Mouse (Mus musculus) brown adipose tissue, adult 24 weeks (tissue): ENCODE results near the gene Carmil1. TPM values are rescaled to one million over a fixed set of nuclear protein-coding genes. Genes with fewer than 3 reads are reported as not detected.

Source experiments
- H3K27ac ChIP-seq: fragments of 200-500 bp; replicated peaks from 2 replicates; pipeline ENCODE4 v1.5.1; 2012; ENCODE audit warnings: low read depth, mild to moderate bottlenecking, low read length
- H3K4me1 ChIP-seq: fragments of 200-500 bp; 2 replicates; pipeline ENCODE4 v1.6.1; 2012; ENCODE audit warnings: low read length, mixed read lengths; ENCODE audit not compliant: control insufficient read depth, insufficient read depth, insufficient read length
- H3K4me3 ChIP-seq: fragments of 200-500 bp; 2 replicates; pipeline ENCODE4 v1.5.1; 2012; ENCODE audit warnings: low read depth, mild to moderate bottlenecking, low read length, moderate library complexity; ENCODE audit not compliant: insufficient read depth
- polyA plus RNA-seq: library from polyadenylated mRNA; stranded (reverse); fragments of >200 nt; gene quantifications from 2 replicates; pipeline ENCODE4 v1.2.4, GENCODE M21; 2012; ENCODE audit not compliant: missing spikeins, insufficient read depth, insufficient read length

Gene Carmil1
- polyA plus RNA-seq, 1 experiment = 4.8 TPM

DNA sequence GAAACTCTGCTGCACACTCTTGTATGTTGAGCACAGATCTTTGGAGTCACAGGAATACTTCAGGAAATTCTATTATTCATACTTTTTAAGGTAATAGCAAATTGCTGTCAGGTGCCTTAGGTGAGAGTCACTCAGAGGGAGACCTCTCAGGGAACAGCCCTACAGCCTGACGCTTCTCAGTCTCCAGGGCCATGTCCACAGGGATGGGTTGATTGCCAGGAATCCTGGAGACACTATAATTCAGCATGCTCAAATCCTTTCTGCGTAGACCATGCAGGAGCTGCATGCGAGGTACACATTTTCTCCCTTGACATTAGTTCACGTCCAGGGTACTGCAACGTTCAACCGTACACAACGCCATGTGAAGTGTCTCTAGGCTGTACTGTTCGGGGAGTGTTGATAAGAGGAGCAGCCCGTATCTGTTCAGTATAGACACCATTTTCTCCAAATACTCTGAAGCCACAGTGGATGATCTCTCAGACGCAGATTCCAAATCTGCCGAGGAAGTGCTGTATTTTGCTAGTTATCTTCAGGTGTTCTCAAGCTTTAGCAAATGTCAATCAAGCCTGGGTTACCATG lies 180.0 kb downstream of the Carmil1 start:
- Histone ChIP-seq H3K27ac (no peak overlapping the region), H3K4me3 (no peak overlapping the region), H3K4me1 (no peaks in the 10 kb centered on the region)

DNA sequence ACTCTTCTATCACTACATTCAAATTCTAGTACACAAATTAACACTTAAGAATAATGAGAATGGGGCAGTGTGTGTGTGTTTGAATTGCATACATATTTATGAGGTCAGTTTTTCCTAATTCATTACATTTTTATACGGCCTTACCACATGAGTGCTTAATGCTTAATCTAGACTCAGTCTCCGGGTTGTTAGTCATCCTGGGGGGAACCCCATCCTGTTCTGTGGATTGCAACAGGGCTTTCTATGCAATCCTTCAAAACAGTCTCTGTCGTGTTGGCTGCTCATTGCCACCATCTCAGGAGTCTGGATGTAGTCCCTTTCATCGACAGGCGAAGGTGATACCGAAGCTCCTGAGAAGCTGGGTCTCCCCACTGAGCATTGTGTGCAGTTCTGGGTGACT lies 184.0 kb downstream of the Carmil1 start:
- Histone ChIP-seq H3K4me3 (no peak overlapping the region), H3K27ac (no peak overlapping the region), H3K4me1 (no peaks in the 10 kb centered on the region)

DNA sequence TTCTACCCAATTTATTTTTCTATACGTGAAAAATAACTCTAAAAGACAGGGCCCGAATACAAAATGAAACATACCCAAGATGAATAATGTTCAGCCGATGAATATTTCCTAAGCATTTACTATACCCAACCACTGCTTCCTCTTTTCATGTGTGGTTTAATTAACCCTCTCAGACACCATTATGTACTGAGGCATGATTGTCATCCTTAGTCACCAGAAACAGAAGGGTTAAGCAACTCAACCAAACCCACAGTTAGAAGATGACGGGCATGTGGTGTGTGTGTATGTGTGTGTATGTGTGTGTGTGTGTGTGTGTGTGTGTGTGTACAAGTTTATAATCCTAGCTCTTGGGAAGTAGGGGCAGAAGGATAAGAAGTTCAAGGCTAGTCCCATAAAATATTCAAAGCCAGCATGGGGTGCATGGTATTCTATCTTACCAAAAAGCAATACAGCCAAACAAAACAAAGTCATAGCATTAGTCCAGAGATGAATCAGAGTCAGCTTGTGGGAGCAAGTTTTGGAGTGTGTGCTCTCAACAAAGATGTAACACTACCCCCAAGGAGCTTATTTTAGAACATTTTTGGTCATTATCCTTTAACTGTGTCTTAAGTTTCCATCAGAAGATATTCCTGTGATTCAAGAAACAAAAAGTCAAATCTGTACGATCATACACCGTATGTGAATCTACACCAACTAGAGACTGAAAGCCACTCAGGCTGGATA lies 185.6 kb downstream of the Carmil1 start:
- H3K4me1 ChIP-seq = no peaks in the 10 kb centered on the region
- H3K4me3 ChIP-seq = no peak overlapping the region
- H3K27ac ChIP-seq = no peak overlapping the region

DNA sequence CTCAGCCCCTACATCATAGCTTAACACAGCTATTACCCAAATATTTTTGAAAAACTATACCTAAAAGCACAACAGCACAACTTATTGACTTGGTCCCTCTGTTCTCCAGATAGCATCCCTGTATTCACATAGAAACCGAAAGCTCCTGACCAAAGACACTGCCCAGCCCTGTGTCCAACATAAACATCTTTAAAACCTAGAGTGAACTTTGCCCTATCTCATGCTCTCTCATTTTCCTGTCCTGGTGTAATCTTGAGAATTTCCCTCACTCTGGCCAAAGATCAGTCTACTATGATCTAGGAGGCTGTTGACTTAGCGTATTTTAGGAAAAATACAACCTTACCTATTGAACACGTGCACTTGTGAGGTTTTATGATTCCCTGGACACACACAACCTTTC lies 187.5 kb downstream of the Carmil1 start:
- no peaks in the 10 kb centered on the region for H3K4me1 ChIP-seq
- H3K27ac ChIP-seq = no peak overlapping the region
- H3K4me3 ChIP-seq = no peak overlapping the region

DNA sequence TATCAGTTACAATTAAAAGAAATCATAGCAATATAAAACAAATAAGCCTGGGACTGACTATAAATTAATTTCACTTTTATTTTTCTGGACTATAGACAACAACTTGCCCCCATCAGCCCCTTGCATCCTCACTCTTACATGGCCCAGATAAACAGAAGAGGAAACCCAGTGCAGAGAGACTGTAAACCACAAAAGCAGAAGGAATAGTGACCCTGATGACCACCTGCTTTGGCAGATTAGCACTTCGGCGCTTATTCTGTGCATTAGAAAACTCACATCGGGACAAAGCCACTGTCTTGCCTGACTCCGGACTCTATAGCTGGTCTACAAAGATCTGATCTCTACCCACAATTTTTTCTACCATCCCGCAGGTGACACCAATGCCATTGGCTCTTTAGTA lies 188.5 kb downstream of the Carmil1 start:
- no peaks in the 10 kb centered on the region for H3K4me1 ChIP-seq
- H3K27ac ChIP-seq = no peak overlapping the region

DNA sequence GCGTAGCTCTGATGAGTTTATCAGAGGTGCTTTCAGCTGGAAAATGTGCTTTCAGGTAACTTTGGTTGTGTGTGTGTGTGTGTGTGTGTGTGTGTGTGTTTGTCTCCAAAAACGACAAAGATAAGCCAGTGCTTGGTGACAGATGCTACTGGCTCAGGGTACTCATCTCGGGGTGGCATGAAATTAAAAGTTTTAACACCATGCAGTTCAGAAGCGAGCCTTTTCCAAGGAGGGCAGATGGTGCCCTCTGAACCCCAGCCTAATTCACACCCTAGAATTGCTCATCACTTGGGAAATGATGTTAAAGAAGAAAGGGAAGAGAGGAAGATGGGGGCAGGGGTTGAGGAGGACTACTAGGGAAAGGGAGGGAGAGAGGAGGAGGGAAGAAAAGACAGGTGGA lies 198.4 kb downstream of the Carmil1 start:
- no peak overlapping the region for H3K4me3 ChIP-seq
- H3K27ac ChIP-seq = no peak overlapping the region
- no peaks in the 10 kb centered on the region for H3K4me1 ChIP-seq

More for the DNA sequence above, 188.5 kb downstream of the Carmil1 start:
- no peak overlapping the region for H3K4me3 ChIP-seq

DNA sequence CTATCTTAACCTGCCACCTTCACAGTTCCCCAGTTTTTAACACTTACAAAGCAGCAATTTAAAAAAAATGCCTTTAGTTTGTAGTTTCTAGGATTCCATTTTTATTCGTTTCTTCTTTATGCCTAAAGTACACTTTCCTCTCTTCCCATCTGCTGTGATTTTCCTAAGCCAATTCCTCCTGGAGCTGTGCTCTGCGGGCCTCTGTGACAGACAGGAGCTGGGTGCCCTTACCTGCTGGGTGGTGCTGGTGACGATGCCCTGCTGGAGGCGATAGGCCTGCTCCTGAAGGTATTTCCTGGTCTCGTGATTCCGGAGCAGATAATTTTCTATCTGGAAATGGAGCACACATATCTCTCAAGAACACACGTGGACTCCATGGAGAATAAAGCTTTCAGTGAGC lies 198.9 kb downstream of the Carmil1 start:
- no peaks in the 10 kb centered on the region for H3K4me1 ChIP-seq
- H3K4me3 ChIP-seq = no peak overlapping the region

DNA sequence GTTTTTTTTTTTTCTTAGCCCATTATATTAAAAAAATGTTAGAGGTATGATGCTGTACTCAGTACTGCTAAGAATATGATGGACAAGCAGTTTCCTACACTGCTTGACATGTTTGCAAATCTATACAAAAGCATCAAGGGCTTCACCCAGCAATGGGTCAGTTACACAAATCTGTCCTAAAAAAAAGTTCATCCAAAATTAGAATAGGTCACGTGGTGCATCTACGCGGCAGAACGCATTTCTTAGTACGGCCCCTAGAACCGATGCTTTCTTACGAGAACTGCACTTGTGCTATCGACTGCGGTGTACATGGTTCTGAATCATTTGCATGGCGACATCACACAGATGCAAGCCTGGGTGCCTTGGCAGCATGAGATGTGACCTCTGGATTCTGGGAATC lies 208.0 kb downstream of the Carmil1 start:
- Histone ChIP-seq H3K27ac (no peak overlapping the region), H3K4me3 (no peak overlapping the region)

More for the DNA sequence above, 198.9 kb downstream of the Carmil1 start:
- H3K27ac ChIP-seq = no peak overlapping the region

DNA sequence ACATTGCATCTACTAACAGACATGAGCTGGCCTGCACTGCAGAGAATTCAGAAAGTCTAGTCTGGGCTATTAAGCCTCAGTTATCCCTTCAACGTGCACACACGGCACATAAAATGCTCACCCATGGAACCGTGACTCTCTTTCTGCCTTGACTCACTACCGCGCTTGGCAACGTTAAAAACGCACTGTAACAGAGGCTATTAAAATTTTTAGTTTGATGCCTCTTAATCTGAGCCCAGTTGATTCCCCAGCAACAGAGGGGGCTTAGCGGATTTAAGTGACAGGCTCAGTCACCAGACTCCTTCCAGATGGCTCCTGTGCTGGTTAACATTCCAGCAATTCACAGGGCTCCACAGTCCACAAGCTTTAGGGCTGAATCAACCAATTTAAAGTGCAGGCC lies 213.0 kb downstream of the Carmil1 start:
- Histone ChIP-seq H3K27ac (no peak overlapping the region), H3K4me3 (no peak overlapping the region), H3K4me1 (no peaks in the 10 kb centered on the region; the same call in 1 of the 2 replicates)

More for the DNA sequence above, 208.0 kb downstream of the Carmil1 start:
- no peaks in the 10 kb centered on the region; the same call in 1 of the 2 replicates for H3K4me1 ChIP-seq

DNA sequence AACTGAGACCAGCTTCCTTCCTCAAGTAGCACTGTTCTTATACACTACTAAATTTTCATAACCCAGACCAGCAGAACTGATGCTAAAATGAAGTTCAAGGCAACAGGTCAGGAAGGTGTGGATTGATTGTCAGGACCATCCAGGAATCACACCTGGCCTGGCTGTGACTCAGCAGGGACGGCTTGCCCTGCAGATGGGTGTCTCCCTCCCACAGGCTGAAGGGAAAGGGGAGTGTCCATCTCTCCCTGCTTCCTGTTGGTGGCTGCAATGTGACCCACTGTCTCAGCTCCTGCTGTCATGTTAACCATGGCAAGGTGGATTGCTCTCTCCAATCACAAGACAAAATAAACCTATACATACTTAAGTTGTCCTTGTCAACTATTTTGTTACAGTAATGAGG lies 215.1 kb downstream of the Carmil1 start:
- no peak overlapping the region for H3K27ac ChIP-seq
- H3K4me3 ChIP-seq = no peak overlapping the region
- no peaks in the 10 kb centered on the region; the same call in 1 of the 2 replicates for H3K4me1 ChIP-seq

DNA sequence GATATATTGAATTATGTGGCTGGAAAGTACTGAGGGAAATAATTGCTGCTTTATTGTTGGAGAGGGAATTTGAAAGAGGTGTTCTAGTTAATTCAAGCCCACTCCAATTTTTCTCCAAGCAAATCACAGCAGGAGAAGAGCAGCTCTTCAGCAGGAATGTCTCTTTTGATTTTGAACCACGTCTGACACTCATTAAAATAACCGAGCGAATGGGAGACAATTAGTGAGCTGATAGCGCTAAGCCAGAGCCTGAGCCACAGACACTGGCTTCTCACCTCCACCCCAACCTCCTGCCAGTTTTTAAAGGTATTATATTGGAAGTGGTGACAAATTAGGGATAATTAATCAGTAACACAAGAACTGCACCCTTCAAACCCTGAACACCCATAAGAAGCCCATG lies 217.8 kb downstream of the Carmil1 start:
- Histone ChIP-seq H3K4me1 (no peaks in the 10 kb centered on the region), H3K4me3 (no peak overlapping the region), H3K27ac (no peak overlapping the region)

DNA sequence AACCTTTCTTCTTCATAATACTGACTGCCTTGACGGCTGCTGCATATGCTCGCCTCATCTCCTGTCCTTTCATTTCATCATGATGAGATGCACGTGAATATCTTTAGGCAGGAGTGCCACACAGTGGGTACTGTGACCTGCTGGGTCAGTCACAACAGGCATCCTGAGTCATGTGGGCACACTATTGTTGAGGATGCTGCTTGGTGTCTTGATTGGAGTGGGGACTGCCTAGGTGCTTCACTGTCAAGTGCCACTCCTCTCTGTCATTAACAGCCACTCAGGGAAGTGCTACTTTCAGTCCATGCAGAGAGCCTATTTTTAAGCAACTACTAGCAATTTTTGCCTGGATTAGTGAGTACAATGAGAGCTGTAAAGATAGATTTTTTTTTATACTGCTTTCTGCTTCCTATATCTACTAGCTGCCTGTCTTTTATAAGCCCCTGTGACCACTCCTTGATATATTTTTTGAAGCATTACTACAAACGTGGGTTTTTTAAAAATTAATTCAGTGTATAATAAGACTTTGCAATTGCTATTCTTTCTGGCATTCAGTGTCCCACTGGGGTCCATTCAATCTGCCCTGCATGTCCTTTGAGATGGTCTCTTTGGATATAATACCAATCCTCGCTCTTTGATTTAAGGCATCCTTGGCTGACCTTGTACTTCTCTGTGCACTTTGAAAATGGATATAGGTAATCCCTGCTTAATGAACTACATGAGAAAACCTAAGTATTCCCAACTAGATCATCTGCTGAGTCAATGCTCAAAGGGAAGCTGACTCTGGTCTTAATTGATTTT lies 225.3 kb downstream of the Carmil1 start:
- no peaks in the 10 kb centered on the region for H3K4me1 ChIP-seq
- H3K4me3 ChIP-seq = no peak overlapping the region
- no peak overlapping the region for H3K27ac ChIP-seq

DNA sequence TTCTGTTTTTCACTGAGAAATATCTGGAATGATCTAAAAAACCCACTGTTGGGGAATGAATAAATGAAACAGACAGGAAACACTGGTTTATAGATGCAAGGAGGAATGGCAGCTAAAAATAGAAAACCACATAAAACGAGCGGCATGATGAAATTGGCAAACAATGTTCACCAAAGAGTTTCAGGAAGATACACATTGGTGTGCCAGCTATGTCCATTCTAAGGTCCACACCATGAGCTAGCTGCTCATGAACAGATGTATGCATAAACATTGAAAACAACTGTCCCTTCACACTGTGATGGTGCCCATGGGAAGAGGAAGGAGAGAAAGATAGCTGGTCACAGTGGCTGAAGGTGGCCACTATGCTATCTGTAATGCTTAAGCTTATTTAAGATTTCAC lies 229.1 kb downstream of the Carmil1 start:
- H3K27ac ChIP-seq = no peak overlapping the region
- no peak overlapping the region for H3K4me3 ChIP-seq

DNA sequence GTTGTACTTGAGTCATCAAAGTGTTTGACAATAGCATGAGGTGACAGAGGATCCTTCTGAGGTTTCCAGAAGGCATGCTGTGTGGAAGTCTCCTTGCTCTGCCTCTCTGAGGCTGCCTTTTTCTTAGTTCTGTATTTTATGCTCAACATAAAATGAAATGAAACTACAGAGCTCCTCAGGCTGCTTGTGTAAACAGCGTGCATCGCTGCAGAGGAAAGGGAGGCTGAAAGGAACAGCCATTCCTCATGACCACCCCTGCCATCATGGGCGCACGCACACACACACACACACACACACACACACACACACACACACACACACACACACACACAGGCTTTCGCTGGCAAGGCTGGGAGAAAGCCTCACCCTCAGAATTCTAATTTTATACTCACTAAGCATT lies 230.3 kb downstream of the Carmil1 start:
- Histone ChIP-seq H3K4me1 (no peaks in the 10 kb centered on the region), H3K27ac (no peak overlapping the region), H3K4me3 (no peak overlapping the region)

More for the DNA sequence above, 229.1 kb downstream of the Carmil1 start:
- H3K4me1 ChIP-seq = no peaks in the 10 kb centered on the region

DNA sequence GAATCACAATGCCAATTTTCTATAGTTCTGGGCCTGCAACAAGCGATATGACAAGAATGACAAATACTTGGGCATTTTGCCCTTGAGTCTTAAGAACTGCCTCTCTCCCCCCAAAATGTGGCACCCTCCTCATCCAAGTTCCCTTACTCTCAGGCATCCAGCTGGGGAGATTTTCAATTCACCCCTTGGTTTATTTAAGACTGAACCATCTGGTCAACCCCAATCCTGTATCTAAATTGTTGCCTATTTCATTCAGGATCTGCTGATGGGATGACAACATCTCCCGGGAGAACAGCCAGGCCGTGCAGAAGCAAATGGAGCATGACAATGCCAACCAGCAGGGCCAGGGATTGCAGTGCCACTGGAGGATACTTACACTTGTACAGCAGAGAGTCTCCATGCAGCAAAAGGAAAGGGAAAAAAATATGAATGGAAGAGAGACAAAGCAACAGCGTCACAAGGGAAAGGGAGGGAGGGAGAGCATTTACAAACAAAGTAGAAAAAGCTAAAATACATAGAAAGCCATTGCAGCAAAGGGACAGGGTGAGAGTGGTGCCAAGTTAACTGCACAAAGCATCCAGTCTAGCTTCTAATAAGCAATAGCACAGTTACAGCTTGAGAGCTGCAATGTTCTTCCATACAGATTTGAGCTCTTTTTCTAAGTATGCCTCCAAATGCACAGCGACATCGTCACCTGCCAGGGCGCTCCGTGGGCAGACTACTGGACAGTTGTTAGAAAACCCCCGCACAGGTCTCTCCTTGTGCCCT lies 231.1 kb downstream of the Carmil1 start:
- Histone ChIP-seq H3K27ac (no peak overlapping the region), H3K4me1 (no peaks in the 10 kb centered on the region), H3K4me3 (no peak overlapping the region)
